11 mouse cellular contexts compared by ENCODE assay signal in the genomic region with DNA sequence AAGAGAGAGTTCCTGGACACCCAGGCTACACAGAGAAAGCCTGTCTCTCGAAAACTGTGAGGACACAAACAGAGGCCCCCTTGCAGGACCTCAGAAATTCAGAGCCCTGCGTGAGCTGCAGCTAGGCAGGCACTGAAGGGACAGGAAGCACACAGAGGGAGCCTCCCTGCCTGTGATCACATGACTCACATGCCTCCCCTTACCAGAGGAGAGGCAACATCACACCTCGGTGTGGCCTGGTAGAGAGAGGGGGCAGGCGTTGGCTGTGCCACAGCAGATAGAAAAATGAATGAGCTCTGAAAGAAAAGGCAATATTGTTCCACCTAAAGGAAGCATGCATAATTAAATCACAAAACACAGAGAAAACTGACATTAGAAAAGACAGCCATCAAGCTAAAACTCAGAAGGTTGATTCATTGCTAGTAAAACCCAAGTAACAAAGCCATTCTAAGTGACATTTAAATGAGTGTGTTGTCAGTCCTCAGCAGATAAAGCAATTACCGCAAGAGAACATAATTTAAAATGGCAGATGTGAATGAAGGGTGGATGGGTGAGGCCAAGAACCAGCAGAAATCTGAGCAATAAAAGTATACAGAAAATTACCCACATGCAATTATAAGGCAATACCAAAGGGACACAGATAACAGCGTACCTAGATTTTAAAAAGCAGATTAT.
A peak's percentile ranks its signal among the peaks of the same experiment; 100 is the strongest.
DNase-seq lines count a peak whose midpoint lies in the region; ATAC-seq and TF ChIP-seq lines count a peak whose summit lies in the region.
"Had no signal": no experiment of that assay in that cellular context is flagged by ENCODE, and none has a peak within 500 bp of the region (broad histone marks: within the 10 kb centered on the region; RNA-seq: fewer than 3 reads in every experiment).

No protein-coding gene starts in this region.

- no peaks in the 10 kb centered on the region for H3K27me3 ChIP-seq in heart, embryonic 11.5 days (ENCODE audit: control insufficient read depth, insufficient read depth, low read length)
- H3K27me3 ChIP-seq in hindbrain, postnatal 0 days (ENCODE audit: insufficient read depth, low read length), result no peaks in the 10 kb centered on the region
- H3K27me3 ChIP-seq: embryonic facial prominence, embryonic 13.5 days had no signal

- H3K4me1 ChIP-seq in heart, embryonic 11.5 days (ENCODE audit: control insufficient read depth, insufficient read depth, low read length), result peaks cover 6% of the 10 kb centered on the region; the same call in 1 of the 2 replicates
- H3K4me1 ChIP-seq in hindbrain, postnatal 0 days (ENCODE audit: insufficient read depth, low read length), result no peaks in the 10 kb centered on the region

- H3K36me3 ChIP-seq in heart, embryonic 11.5 days (ENCODE audit: control insufficient read depth, insufficient read depth, low read length), result peaks cover 7% of the 10 kb centered on the region
- H3K36me3 ChIP-seq in hindbrain, postnatal 0 days (ENCODE audit: insufficient read depth, low read length), result no peaks in the 10 kb centered on the region
- H3K36me3 ChIP-seq: embryonic facial prominence, embryonic 13.5 days had no signal

- H3K4me2 ChIP-seq in heart, embryonic 11.5 days, result no peak overlapping the region
- H3K4me2 ChIP-seq in hindbrain, postnatal 0 days (ENCODE audit: low read depth, low read length), result no peak overlapping the region
- H3K4me2 ChIP-seq: embryonic facial prominence, embryonic 13.5 days had no signal

- TF ChIP-seq CTCF in hindbrain, postnatal 0 days (IDR thresholded peaks at IDR 0.05; ENCODE audit: low read depth), result no peak

- intact Hi-C loops in gastrocnemius, postnatal 36 days (cut with DNase I), result no loop called here

- no peak overlapping the region for H3K4me3 ChIP-seq in heart, embryonic 11.5 days (ENCODE audit: low read depth, low read length)
- H3K4me3 ChIP-seq in hindbrain, postnatal 0 days (ENCODE audit: low read length), result no peak overlapping the region
- H3K4me3 ChIP-seq: embryonic facial prominence, embryonic 13.5 days; gastrocnemius, adult 2 months had no signal

- H3K9me3 ChIP-seq in heart, embryonic 11.5 days (replicated peaks; ENCODE audit: control insufficient read depth, low read length), result no peaks in the 10 kb centered on the region
- no peaks in the 10 kb centered on the region for H3K9me3 ChIP-seq in hindbrain, postnatal 0 days (ENCODE audit: low read length)
- H3K9me3 ChIP-seq: embryonic facial prominence, embryonic 13.5 days had no signal

- WGBS in heart, embryonic 11.5 days (ENCODE audit: insufficient replicate concordance), result 46% methylated on average over 6 of the region's 6 CpGs
- 34% methylated on average over 6 of the region's 6 CpGs for WGBS in hindbrain, postnatal 0 days

- H3K27ac ChIP-seq in heart, embryonic 11.5 days (ENCODE audit: low read depth, low read length), result no peak overlapping the region
- no peak overlapping the region for H3K27ac ChIP-seq in hindbrain, postnatal 0 days
- H3K27ac ChIP-seq: embryonic facial prominence, embryonic 13.5 days; gastrocnemius, adult 2 months had no signal

- H3K9ac ChIP-seq in heart, embryonic 11.5 days (ENCODE audit: low read depth, low read length), result 0 out of 2 replicates have a peak overlapping the region, but pooled peaks have one; percentile 39
- no peak overlapping the region for H3K9ac ChIP-seq in hindbrain, postnatal 0 days (replicated peaks; ENCODE audit: low read length)
- H3K9ac ChIP-seq: embryonic facial prominence, embryonic 13.5 days had no signal

- no peak for ATAC-seq in heart, embryonic 11.5 days (replicated peaks; ENCODE audit: insufficient number of reproducible peaks, low FRiP score, low TSS enrichment)
- 0 out of 2 replicates have a peak, but pooled peaks have one; percentile 43 for ATAC-seq in hindbrain, postnatal 0 days

- no peak for DNase-seq in heart, adult 18-20 months
- DNase-seq in thymus, postnatal 25 days, result peak; percentile 28
- DNase-seq in thymus, adult 18-20 months, result no peak
- no peak for DNase-seq in hindbrain, postnatal 0 days (ENCODE audit: low spot score)
- no peak for DNase-seq in cerebellum, postnatal 14 days
- DNase-seq in gastrocnemius, postnatal 36 days, result no peak
- DNase-seq in cerebellum, postnatal 36 days, result no peak
- DNase-seq: gastrocnemius, adult 2 months; liver had no signal
